Mouse (Mus musculus): ENCODE results near the gene Adamts15. TPM values are rescaled to one million over a fixed set of nuclear protein-coding genes. Genes with fewer than 3 reads are reported as not detected.
A peak's percentile ranks its signal among the peaks of the same experiment; 100 is the strongest.

Gene Adamts15
- polyA plus RNA-seq (2015; fragmentation: Nextera tagmentation; extraction: Ambion mirVana), result 3.4 and 4.4 TPM in 2 replicates

DNA sequence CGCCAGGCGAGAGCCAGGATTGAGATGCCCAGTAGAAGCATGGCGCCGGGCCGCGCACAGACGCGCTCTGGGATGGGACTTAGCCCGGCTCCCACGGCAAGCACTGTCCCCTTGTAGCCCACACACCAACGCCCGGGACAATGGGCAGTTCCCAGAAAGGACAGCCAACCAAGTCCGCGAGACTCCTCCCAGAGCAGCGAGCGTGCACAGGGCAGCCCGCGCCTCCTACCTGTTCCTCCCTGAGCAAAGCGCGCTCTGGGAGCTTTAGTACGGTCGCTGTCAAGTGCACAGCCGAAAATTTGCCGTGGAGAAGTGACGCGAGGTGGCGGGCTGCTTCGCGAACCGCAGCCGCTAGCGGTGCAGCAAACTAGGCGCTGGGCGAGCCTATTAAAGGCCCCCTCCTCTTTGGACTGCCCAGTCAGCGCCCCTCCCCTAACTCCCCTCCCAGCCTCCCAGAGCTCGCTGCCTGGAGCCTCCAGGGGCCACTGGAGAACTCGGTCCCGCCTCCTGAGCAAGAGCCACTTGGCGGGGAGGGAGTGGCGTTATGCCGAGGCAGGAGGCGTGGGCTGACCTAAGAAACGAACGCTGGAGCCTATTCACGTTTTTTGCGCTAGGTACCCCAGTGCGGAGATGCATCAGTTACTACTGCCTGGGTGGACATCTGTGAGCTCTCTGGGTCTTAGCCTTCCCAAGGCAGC, at the start of gene Adamts15:
Adamts15 (minus strand) TSS at position 256 of the 698 bp plus-strand sequence.
- WGBS, result under 1% methylated on average over 47 of the region's 47 CpGs
- peak; percentile 80 for ATAC-seq
- Histone ChIP-seq H3K9ac (replicated peaks; ENCODE audit: low read depth, low read length) (peak within 1 kb of the TSS; percentile 58), H3K27me3 (replicated peaks; ENCODE audit: control insufficient read depth, insufficient read depth, low read length) (peaks cover 24% of the 10 kb centered on the region), H3K9me3 (ENCODE audit: control insufficient read depth, low read length) (no peaks in the 10 kb centered on the region), H3K4me3 (replicated peaks; ENCODE audit: low read length) (peak within 1 kb of the TSS; percentile 55), H3K36me3 (ENCODE audit: control insufficient read depth, insufficient read depth) (no peaks in the 10 kb centered on the region), H3K4me1 (replicated peaks; ENCODE audit: control insufficient read depth, insufficient read depth, low read length) (peaks cover 12% of the 10 kb centered on the region), H3K4me2 (ENCODE audit: low read length) (peak within 1 kb of the TSS; percentile 97), H3K27ac (ENCODE audit: low read length) (no peak within 1 kb of the TSS)

- H3K9me3 ChIP-seq (ENCODE audit: control insufficient read depth, low read length), result no peaks in the 10 kb centered on the region
- no peak overlapping the region for H3K4me2 ChIP-seq (ENCODE audit: low read length)
- H3K4me1 ChIP-seq (replicated peaks; ENCODE audit: control insufficient read depth, insufficient read depth, low read length), result no peaks in the 10 kb centered on the region
- 67% methylated on average over 4 of the region's 4 CpGs for whole genome bisulfite sequencing
- no peaks in the 10 kb centered on the region for H3K36me3 ChIP-seq (ENCODE audit: control insufficient read depth, insufficient read depth)
- H3K4me3 ChIP-seq (replicated peaks; ENCODE audit: low read length), result no peak overlapping the region
- H3K27ac ChIP-seq (ENCODE audit: low read length), result no peak overlapping the region
- H3K9ac ChIP-seq (replicated peaks; ENCODE audit: low read depth, low read length), result no peak overlapping the region
- no peak for ATAC-seq
- H3K27me3 ChIP-seq (replicated peaks; ENCODE audit: control insufficient read depth, insufficient read depth, low read length), result no peaks in the 10 kb centered on the region
These were observed 49.7 kb upstream of the Adamts15 start for GRCm38 (mm10) chr9:30971967-30972366.

GRCm38 (mm10) chr9:30970001-30970400, 47.7 kb upstream of the Adamts15 start:
- ATAC-seq, result no peak
- 41% methylated on average over 3 of the region's 3 CpGs for WGBS
- Histone ChIP-seq H3K4me1 (replicated peaks; ENCODE audit: control insufficient read depth, insufficient read depth, low read length) (no peaks in the 10 kb centered on the region), H3K4me3 (replicated peaks; ENCODE audit: low read length) (no peak overlapping the region), H3K9ac (replicated peaks; ENCODE audit: low read depth, low read length) (no peak overlapping the region), H3K36me3 (ENCODE audit: control insufficient read depth, insufficient read depth) (no peaks in the 10 kb centered on the region), H3K9me3 (ENCODE audit: control insufficient read depth, low read length) (no peaks in the 10 kb centered on the region), H3K27me3 (replicated peaks; ENCODE audit: control insufficient read depth, insufficient read depth, low read length) (no peaks in the 10 kb centered on the region), H3K27ac (ENCODE audit: low read length) (no peak overlapping the region), H3K4me2 (ENCODE audit: low read length) (no peak overlapping the region)

- H3K36me3 ChIP-seq (ENCODE audit: control insufficient read depth, insufficient read depth), result no peaks in the 10 kb centered on the region
- H3K9ac ChIP-seq (replicated peaks; ENCODE audit: low read depth, low read length), result no peak overlapping the region
- WGBS, result 89% methylated on average over 6 of the region's 6 CpGs
- no peaks in the 10 kb centered on the region for H3K9me3 ChIP-seq (ENCODE audit: control insufficient read depth, low read length)
- H3K27ac ChIP-seq (ENCODE audit: low read length), result no peak overlapping the region
- H3K4me2 ChIP-seq (ENCODE audit: low read length), result no peak overlapping the region
- no peaks in the 10 kb centered on the region for H3K27me3 ChIP-seq (replicated peaks; ENCODE audit: control insufficient read depth, insufficient read depth, low read length)
- no peak for ATAC-seq
- H3K4me1 ChIP-seq (replicated peaks; ENCODE audit: control insufficient read depth, insufficient read depth, low read length), result no peaks in the 10 kb centered on the region
- H3K4me3 ChIP-seq (replicated peaks; ENCODE audit: low read length), result no peak overlapping the region
These were observed 45.9 kb upstream of the Adamts15 start for GRCm38 (mm10) chr9:30968130-30968529.

DNA sequence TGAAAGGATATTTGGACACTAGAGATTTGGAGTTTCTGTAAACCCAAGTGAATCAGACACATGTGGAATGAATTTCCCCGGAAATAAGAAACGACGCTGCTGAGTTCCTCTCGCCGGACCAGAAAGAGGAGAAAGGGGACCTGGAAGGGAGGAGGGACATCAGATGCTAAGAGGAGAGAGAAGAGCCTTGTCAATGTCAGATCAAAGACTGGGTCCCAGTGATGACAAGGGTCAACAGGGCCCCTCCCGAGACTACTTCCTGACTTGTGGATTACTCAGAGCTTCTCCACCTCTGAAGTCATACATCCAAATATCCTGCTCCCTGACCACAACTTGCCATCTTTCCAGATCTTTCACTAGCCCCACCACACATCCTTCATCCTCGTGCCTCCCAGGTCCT, 44.6 kb upstream of the Adamts15 start:
- Histone ChIP-seq H3K4me1 (replicated peaks; ENCODE audit: control insufficient read depth, insufficient read depth, low read length) (no peaks in the 10 kb centered on the region), H3K9me3 (ENCODE audit: control insufficient read depth, low read length) (no peaks in the 10 kb centered on the region), H3K9ac (replicated peaks; ENCODE audit: low read depth, low read length) (no peak overlapping the region), H3K4me3 (replicated peaks; ENCODE audit: low read length) (no peak overlapping the region), H3K27me3 (replicated peaks; ENCODE audit: control insufficient read depth, insufficient read depth, low read length) (no peaks in the 10 kb centered on the region), H3K27ac (ENCODE audit: low read length) (no peak overlapping the region), H3K4me2 (ENCODE audit: low read length) (no peak overlapping the region), H3K36me3 (ENCODE audit: control insufficient read depth, insufficient read depth) (no peaks in the 10 kb centered on the region)
- no peak for ATAC-seq
- WGBS, result 80% methylated on average over 7 of the region's 7 CpGs

DNA sequence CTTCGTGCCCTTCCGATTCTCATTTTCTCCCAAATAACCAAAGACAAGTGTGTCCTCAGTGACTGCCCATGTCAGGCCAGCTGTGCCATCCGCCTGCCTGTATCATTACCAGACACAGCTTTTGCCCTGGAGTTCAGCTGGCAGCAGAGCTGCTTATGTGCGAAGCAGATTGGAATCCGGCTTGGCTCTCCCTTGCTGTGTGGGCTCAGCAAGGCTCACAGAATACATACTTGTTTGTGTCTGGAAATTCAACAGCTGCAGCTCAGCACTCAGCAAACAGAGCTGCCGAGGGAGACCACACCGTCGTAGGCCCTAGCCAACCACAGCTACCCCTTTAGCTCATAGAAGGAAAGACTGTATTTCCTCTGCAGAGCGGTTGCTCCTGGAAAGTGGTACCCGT, 42.4 kb upstream of the Adamts15 start:
- Histone ChIP-seq H3K27ac (ENCODE audit: low read length) (no peak overlapping the region), H3K4me3 (replicated peaks; ENCODE audit: low read length) (no peak overlapping the region), H3K36me3 (ENCODE audit: control insufficient read depth, insufficient read depth) (no peaks in the 10 kb centered on the region), H3K4me1 (replicated peaks; ENCODE audit: control insufficient read depth, insufficient read depth, low read length) (no peaks in the 10 kb centered on the region), H3K9me3 (ENCODE audit: control insufficient read depth, low read length) (no peaks in the 10 kb centered on the region), H3K9ac (replicated peaks; ENCODE audit: low read depth, low read length) (no peak overlapping the region), H3K27me3 (replicated peaks; ENCODE audit: control insufficient read depth, insufficient read depth, low read length) (no peaks in the 10 kb centered on the region), H3K4me2 (ENCODE audit: low read length) (no peak overlapping the region)
- ATAC-seq, result no peak
- WGBS, result 81% methylated on average over 10 of the region's 10 CpGs

DNA sequence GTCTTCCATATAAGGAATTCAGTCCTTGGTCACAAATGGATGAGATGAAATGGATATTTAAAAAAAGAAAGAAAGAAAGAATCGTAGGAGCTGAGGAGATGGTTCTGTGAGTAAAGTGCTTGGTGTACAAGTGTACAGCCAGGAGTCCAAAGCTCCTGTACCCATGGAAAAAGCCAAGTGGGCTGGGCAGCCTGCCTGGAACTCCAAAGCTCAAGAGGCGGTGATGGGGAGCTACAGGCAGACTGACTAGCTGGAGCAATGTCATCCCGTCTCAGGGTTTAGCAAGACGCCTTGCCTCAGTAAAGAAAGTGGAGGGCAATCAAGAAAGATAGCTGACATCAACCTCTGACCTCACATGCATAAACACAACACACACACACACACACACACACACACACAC, 41.5 kb upstream of the Adamts15 start:
- no peaks in the 10 kb centered on the region for H3K4me1 ChIP-seq (replicated peaks; ENCODE audit: control insufficient read depth, insufficient read depth, low read length)

DNA sequence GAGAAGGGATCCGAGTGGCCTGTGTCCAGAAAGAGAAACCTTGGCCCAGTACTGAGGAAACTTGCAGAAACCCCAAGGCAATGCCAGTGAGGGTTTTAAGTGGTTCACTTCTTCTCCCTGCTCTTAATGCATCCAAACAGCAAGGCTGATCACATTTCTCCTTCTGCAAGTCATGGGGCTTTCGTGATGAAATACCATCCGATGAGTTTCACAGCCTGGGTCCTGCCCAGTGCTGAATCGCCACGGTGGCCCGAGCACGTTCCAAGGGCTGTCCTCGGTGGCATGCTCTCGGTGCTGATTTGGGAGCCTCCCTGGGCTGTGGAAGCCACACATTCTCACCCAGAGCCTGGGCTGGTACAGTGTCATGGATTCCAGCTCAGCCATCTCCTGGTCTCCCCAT, 33.0 kb upstream of the Adamts15 start:
- ATAC-seq, result no peak
- Histone ChIP-seq H3K4me2 (ENCODE audit: low read length) (no peak overlapping the region), H3K9me3 (ENCODE audit: control insufficient read depth, low read length) (no peaks in the 10 kb centered on the region), H3K4me1 (replicated peaks; ENCODE audit: control insufficient read depth, insufficient read depth, low read length) (no peaks in the 10 kb centered on the region), H3K9ac (replicated peaks; ENCODE audit: low read depth, low read length) (no peak overlapping the region), H3K27me3 (replicated peaks; ENCODE audit: control insufficient read depth, insufficient read depth, low read length) (no peaks in the 10 kb centered on the region), H3K27ac (ENCODE audit: low read length) (no peak overlapping the region), H3K36me3 (ENCODE audit: control insufficient read depth, insufficient read depth) (no peaks in the 10 kb centered on the region), H3K4me3 (replicated peaks; ENCODE audit: low read length) (no peak overlapping the region)
- WGBS, result 91% methylated on average over 9 of the region's 9 CpGs

More for the DNA sequence above, 41.5 kb upstream of the Adamts15 start:
- WGBS, result 95% methylated on average over 4 of the region's 4 CpGs
- Histone ChIP-seq H3K36me3 (ENCODE audit: control insufficient read depth, insufficient read depth) (no peaks in the 10 kb centered on the region), H3K27me3 (replicated peaks; ENCODE audit: control insufficient read depth, insufficient read depth, low read length) (no peaks in the 10 kb centered on the region), H3K9me3 (ENCODE audit: control insufficient read depth, low read length) (no peaks in the 10 kb centered on the region), H3K9ac (replicated peaks; ENCODE audit: low read depth, low read length) (no peak overlapping the region), H3K27ac (ENCODE audit: low read length) (no peak overlapping the region), H3K4me2 (ENCODE audit: low read length) (no peak overlapping the region), H3K4me3 (replicated peaks; ENCODE audit: low read length) (no peak overlapping the region)
- no peak for ATAC-seq

DNA sequence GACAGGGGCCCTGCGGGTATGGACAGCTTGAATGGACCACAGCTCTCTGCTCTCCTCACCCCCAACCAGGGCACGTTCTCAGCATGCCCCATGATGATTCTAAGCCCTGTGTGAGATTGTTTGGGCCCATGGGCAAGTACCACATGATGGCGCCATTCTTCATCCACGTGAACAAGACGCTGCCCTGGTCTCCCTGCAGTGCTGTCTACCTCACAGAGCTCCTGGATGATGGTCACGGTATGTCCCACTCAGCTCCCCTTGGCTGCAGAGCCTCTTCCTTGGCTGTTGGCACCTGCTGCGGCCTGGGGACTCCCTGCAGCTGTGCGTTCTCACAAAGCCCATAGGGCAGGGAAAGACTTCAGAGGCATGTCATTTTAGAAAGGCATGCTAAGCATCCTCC, 31.0 kb upstream of the Adamts15 start:
- Histone ChIP-seq H3K9ac (replicated peaks; ENCODE audit: low read depth, low read length) (no peak overlapping the region), H3K4me1 (replicated peaks; ENCODE audit: control insufficient read depth, insufficient read depth, low read length) (peaks cover 3% of the 10 kb centered on the region; the same call in 1 of the 2 replicates), H3K27me3 (replicated peaks; ENCODE audit: control insufficient read depth, insufficient read depth, low read length) (no peaks in the 10 kb centered on the region), H3K36me3 (ENCODE audit: control insufficient read depth, insufficient read depth) (no peaks in the 10 kb centered on the region), H3K4me2 (ENCODE audit: low read length) (no peak overlapping the region), H3K4me3 (replicated peaks; ENCODE audit: low read length) (no peak overlapping the region), H3K27ac (ENCODE audit: low read length) (no peak overlapping the region), H3K9me3 (ENCODE audit: control insufficient read depth, low read length) (no peaks in the 10 kb centered on the region)
- no peak for ATAC-seq
- WGBS, result 64% methylated on average over 8 of the region's 8 CpGs

DNA sequence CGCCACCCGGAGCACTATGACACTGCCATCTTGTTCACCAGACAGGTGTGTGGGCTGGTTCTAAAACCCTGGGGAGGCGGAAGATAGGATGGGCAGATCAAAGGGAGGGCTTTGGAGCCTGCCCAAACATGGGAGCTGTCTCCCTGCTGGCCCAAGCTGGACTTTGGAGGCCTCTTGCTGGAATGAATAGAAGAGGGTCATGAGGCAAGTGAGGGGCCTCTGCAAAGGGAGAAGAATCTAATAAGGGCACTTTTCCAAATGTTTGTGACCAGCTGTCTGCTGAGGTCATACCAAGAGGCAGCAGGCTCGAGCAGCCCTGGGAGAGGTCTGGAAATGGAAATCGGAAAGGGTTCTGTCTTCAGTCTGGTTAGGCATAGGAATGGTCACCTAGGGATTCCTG, 29.2 kb upstream of the Adamts15 start:
- H3K36me3 ChIP-seq (ENCODE audit: control insufficient read depth, insufficient read depth), result no peaks in the 10 kb centered on the region
- H3K27me3 ChIP-seq (replicated peaks; ENCODE audit: control insufficient read depth, insufficient read depth, low read length), result no peaks in the 10 kb centered on the region
- no peak overlapping the region for H3K4me2 ChIP-seq (ENCODE audit: low read length)
- WGBS, result 89% methylated on average over 5 of the region's 5 CpGs
- H3K27ac ChIP-seq (ENCODE audit: low read length), result no peak overlapping the region
- H3K9ac ChIP-seq (replicated peaks; ENCODE audit: low read depth, low read length), result no peak overlapping the region
- H3K4me1 ChIP-seq (replicated peaks; ENCODE audit: control insufficient read depth, insufficient read depth, low read length), result peaks cover 3% of the 10 kb centered on the region; the same call in 1 of the 2 replicates
- no peaks in the 10 kb centered on the region for H3K9me3 ChIP-seq (ENCODE audit: control insufficient read depth, low read length)
- H3K4me3 ChIP-seq (replicated peaks; ENCODE audit: low read length), result no peak overlapping the region
- no peak for ATAC-seq

All from forebrain, embryonic 16.5 days (tissue).